Mouse (Mus musculus) heart, postnatal 0 days (tissue): Measurements from ENCODE around the gene Chn2.

ENCODE experiments used
- CTCF ChIP-seq: IDR thresholded peaks from 2 replicates; pipeline ENCODE4 v1.5.1; 2016; ENCODE audit warnings: antibody characterized with exemption, control low read depth, low read depth
- EP300 ChIP-seq: IDR thresholded peaks from 2 replicates; pipeline ENCODE4 v1.6.1; 2016; ENCODE audit warnings: antibody characterized with exemption, low read depth

- TF ChIP-seq CTCF (no peak), EP300 (no peak)
Observed at GRCm38 (mm10) chr6:54046884-54047747, 7.8 kb downstream of the Chn2 start.
